Mouse (Mus musculus) spleen, postnatal 4 days (tissue): ENCODE results near the gene Igdcc4.

Experiments
- DNase-seq, 2 experiments: peaks; one replicate each; pipeline ENCODE4 v3.0.0; 2022; ENCODE audit warnings: low spot score in 2 of 2

Gene Igdcc4

GRCm38 (mm10) chr9:65154692-65155455, 53.6 kb downstream of the Igdcc4 start:
- no peak for DNase-seq

- no peak for DNase-seq
Measured at GRCm38 (mm10) chr9:65156604-65157003, 55.3 kb downstream of the Igdcc4 start.

GRCm38 (mm10) chr9:65157631-65158030, 56.3 kb downstream of the Igdcc4 start:
- DNase-seq = no peak

- no peak for DNase-seq
Measured at GRCm38 (mm10) chr9:65161188-65161587, 59.9 kb downstream of the Igdcc4 start.

- DNase-seq = no peak
Measured at GRCm38 (mm10) chr9:65161881-65162280, 60.6 kb downstream of the Igdcc4 start.

- no peak for DNase-seq
Measured at GRCm38 (mm10) chr9:65162711-65163639, 61.7 kb downstream of the Igdcc4 start.

GRCm38 (mm10) chr9:65164870-65165269, 63.6 kb downstream of the Igdcc4 start:
- no peak for DNase-seq

GRCm38 (mm10) chr9:65166386-65166785, 65.1 kb downstream of the Igdcc4 start:
- DNase-seq = no peak

GRCm38 (mm10) chr9:65168534-65168933, 67.2 kb downstream of the Igdcc4 start:
- DNase-seq = no peak

GRCm38 (mm10) chr9:65168952-65169351, 67.7 kb downstream of the Igdcc4 start:
- no peak for DNase-seq

- DNase-seq = no peak
Measured at GRCm38 (mm10) chr9:65172654-65173053, 71.4 kb downstream of the Igdcc4 start.

- DNase-seq = no peak
Measured at GRCm38 (mm10) chr9:65175234-65175938, 74.1 kb downstream of the Igdcc4 start.

GRCm38 (mm10) chr9:65175939-65176871, 74.9 kb downstream of the Igdcc4 start:
- no peak for DNase-seq

GRCm38 (mm10) chr9:65177497-65177896, 76.2 kb downstream of the Igdcc4 start:
- no peak for DNase-seq

- DNase-seq = no peak
Measured at GRCm38 (mm10) chr9:65177912-65178311, 76.6 kb downstream of the Igdcc4 start.

- DNase-seq = no peak
Measured at GRCm38 (mm10) chr9:65178336-65179213, 77.3 kb downstream of the Igdcc4 start.

- DNase-seq = no peak
Measured at GRCm38 (mm10) chr9:65179817-65180624, 78.7 kb downstream of the Igdcc4 start.
